In the genomic region with DNA sequence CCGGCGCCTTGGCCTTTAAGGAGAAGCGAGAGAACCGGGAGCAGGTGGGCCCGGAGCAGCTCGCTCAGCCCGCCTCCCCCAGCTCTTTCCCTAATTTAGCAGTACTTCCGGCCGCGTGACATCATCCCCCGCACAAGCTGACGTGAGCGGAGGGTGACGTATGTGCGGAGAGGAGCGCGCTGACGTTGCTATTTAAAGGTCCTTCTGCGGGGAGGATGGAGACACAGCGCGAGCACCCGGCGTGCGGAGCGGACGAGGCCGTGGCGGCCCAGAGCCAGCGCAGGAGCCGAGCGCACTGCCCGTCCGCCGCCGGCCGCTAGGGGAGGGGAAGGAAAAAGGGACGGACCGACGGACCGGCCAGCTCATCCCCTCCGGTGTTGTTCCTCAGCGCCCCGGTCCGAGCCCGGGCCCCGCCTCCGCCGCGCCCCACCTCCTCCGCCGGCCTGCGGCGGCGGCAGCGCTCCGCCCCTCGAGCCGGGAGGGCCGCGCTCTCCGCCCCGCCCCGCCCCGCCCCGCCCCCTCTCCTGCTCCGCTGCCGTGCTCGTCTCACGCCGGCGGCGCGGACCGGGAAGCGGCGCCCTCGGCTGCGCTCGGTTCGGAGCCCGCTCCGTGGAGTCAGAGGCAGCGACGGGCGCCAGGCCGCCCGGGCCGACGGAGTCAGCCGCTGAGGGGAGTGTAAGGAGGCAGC, we compare ENCODE assay signal across 8 mouse cellular contexts. TPM values are rescaled to one million over a fixed set of nuclear protein-coding genes. Genes with fewer than 3 reads are reported as not detected.
DNase-seq lines count a peak whose midpoint lies in the region; ATAC-seq and TF ChIP-seq lines count a peak whose summit lies in the region.

No protein-coding gene starts in this region.

- peak; percentile 24; the same call in 1 of the 2 replicates for TF ChIP-seq CTCF in bone marrow, adult 2 months (IDR thresholded peaks at IDR 0.05; ENCODE audit: control insufficient read depth, insufficient read depth, low read length)
- TF ChIP-seq CTCF in midbrain, postnatal 0 days (IDR thresholded peaks at IDR 0.05) = peak; percentile 64

- H3K9ac ChIP-seq in embryonic facial prominence, embryonic 15.5 days = peak overlapping the region; percentile 78
- peak overlapping the region; percentile 81 for H3K9ac ChIP-seq in limb, embryonic 14.5 days (ENCODE audit: low read depth, low read length, severe bottlenecking)
- peak overlapping the region; percentile 92 for H3K9ac ChIP-seq in midbrain, postnatal 0 days (replicated peaks; ENCODE audit: low read length, poor library complexity, severe bottlenecking)

- no peaks in the 10 kb centered on the region for H3K9me3 ChIP-seq in embryonic facial prominence, embryonic 15.5 days (replicated peaks)
- no peaks in the 10 kb centered on the region for H3K9me3 ChIP-seq in limb, embryonic 14.5 days (ENCODE audit: control insufficient read depth, low read length)
- H3K9me3 ChIP-seq in midbrain, postnatal 0 days (ENCODE audit: low read length) = no peaks in the 10 kb centered on the region

- peak; percentile 96 for ATAC-seq in embryonic facial prominence, embryonic 15.5 days (ENCODE audit: insufficient number of reproducible peaks, low FRiP score, low TSS enrichment, low read depth)
- ATAC-seq in limb, embryonic 14.5 days (ENCODE audit: low FRiP score, low read depth) = peak; percentile 95
- peak; percentile 98 for ATAC-seq in midbrain, postnatal 0 days (ENCODE audit: low FRiP score)

- peak; percentile 87 for TF ChIP-seq POLR2A in bone marrow, adult 2 months (IDR thresholded peaks at IDR 0.05; ENCODE audit: borderline replicate concordance, control insufficient read depth, low read depth, low read length)
- peak; percentile 79; the same call in 1 of the 2 replicates for TF ChIP-seq POLR2A in limb, embryonic 14.5 days (IDR thresholded peaks at IDR 0.05; ENCODE audit: borderline replicate concordance, extremely low read depth, insufficient read depth, insufficient read length)

- peak overlapping the region; percentile 95 for H3K27ac ChIP-seq in bone marrow, adult 2 months (ENCODE audit: control insufficient read depth, insufficient read depth, low read depth, low read length, poor library complexity)
- H3K27ac ChIP-seq in embryonic facial prominence, embryonic 15.5 days (replicated peaks) = peak overlapping the region; percentile 98
- H3K27ac ChIP-seq in limb, embryonic 14.5 days (replicated peaks; ENCODE audit: low read depth, low read length) = peak overlapping the region; percentile 93
- peak overlapping the region; percentile 97 for H3K27ac ChIP-seq in midbrain, postnatal 0 days (ENCODE audit: low read depth, low read length)

- under 1% methylated on average over 71 of the region's 90 CpGs for WGBS in bone marrow, adult 2 months
- under 1% methylated on average over 49 of the region's 90 CpGs for WGBS in embryonic facial prominence, embryonic 15.5 days
- WGBS in limb, embryonic 14.5 days = under 1% methylated on average over 43 of the region's 90 CpGs
- WGBS in midbrain, postnatal 0 days = under 1% methylated on average over 49 of the region's 90 CpGs

- H3K27me3 ChIP-seq in embryonic facial prominence, embryonic 15.5 days = no peaks in the 10 kb centered on the region
- no peaks in the 10 kb centered on the region for H3K27me3 ChIP-seq in limb, embryonic 14.5 days (ENCODE audit: control insufficient read depth, insufficient read depth, low read length)
- H3K27me3 ChIP-seq in midbrain, postnatal 0 days (ENCODE audit: insufficient read depth, low read length) = no peaks in the 10 kb centered on the region

- DNase-seq in 416B (ENCODE audit: low read depth) = peak; percentile 96
- DNase-seq in heart, adult 8-10 months (ENCODE audit: low spot score) = peak; percentile 97
- peak; percentile 97 for DNase-seq in kidney, adult 9 months
- DNase-seq in limb, embryonic 14.5 days (ENCODE audit: low spot score) = peak; percentile 93
- peak; percentile 97 for DNase-seq in midbrain, postnatal 0 days (ENCODE audit: low spot score)
- peak; percentile 84 to 91 for DNase-seq in spleen, postnatal 14 days (ENCODE audit: low spot score in 2 of 2)

- H3K4me3 ChIP-seq in bone marrow, adult 2 months (replicated peaks; ENCODE audit: control insufficient read depth, low read depth, low read length) = peak overlapping the region; percentile 85
- H3K4me3 ChIP-seq in embryonic facial prominence, embryonic 15.5 days (replicated peaks) = peak overlapping the region; percentile 84
- peak overlapping the region; percentile 65 for H3K4me3 ChIP-seq in limb, embryonic 14.5 days (replicated peaks; ENCODE audit: low read length)
- H3K4me3 ChIP-seq in midbrain, postnatal 0 days (ENCODE audit: low read depth, low read length) = peak overlapping the region; percentile 83

- H3K4me1 ChIP-seq in bone marrow, adult 2 months (ENCODE audit: control insufficient read depth, insufficient read depth, low read length) = peaks cover 2% of the 10 kb centered on the region
- peaks cover 9% of the 10 kb centered on the region; the same call in 1 of the 2 replicates for H3K4me1 ChIP-seq in embryonic facial prominence, embryonic 15.5 days
- peaks cover 16% of the 10 kb centered on the region for H3K4me1 ChIP-seq in limb, embryonic 14.5 days (ENCODE audit: control insufficient read depth, insufficient read depth, low read length)
- peaks cover 16% of the 10 kb centered on the region; the same call in 1 of the 2 replicates for H3K4me1 ChIP-seq in midbrain, postnatal 0 days (ENCODE audit: insufficient read depth, low read length)

- no peaks in the 10 kb centered on the region for H3K36me3 ChIP-seq in embryonic facial prominence, embryonic 15.5 days
- H3K36me3 ChIP-seq in limb, embryonic 14.5 days (ENCODE audit: control insufficient read depth, insufficient read depth, low read length) = no peaks in the 10 kb centered on the region
- no peaks in the 10 kb centered on the region for H3K36me3 ChIP-seq in midbrain, postnatal 0 days (ENCODE audit: insufficient read depth, low read length)

- peak overlapping the region; percentile 73 for H3K4me2 ChIP-seq in embryonic facial prominence, embryonic 15.5 days (replicated peaks)
- H3K4me2 ChIP-seq in limb, embryonic 14.5 days (replicated peaks; ENCODE audit: low read depth, low read length, severe bottlenecking) = peak overlapping the region; percentile 83
- peak overlapping the region; percentile 78 for H3K4me2 ChIP-seq in midbrain, postnatal 0 days (ENCODE audit: low read depth, low read length, poor library complexity, severe bottlenecking)

RNA-seq across cellular contexts. Expression of gene Homer1, which starts 4.3 kb away (rescaled TPM):
- 2.8 and 4.4 TPM in 2 replicates for polyA plus RNA-seq in bone marrow, adult 2 months (2011; ENCODE audit: insufficient read depth, insufficient read length, low replicate concordance, missing spikeins)
- 5.9 and 6.1 TPM in 2 replicates for polyA plus RNA-seq in embryonic facial prominence, embryonic 15.5 days (2015; fragmentation: Nextera tagmentation; extraction: Ambion mirVana)
- 10 to 100 TPM; 56.1 to 67.6 (median 57.1) TPM for total RNA-seq in heart, adult 8-10 months (2022)
- polyA plus RNA-seq in limb, embryonic 14.5 days (2012; rRNA removed) = 8.0 and 8.6 TPM in 2 replicates
- 6.9 and 7.7 TPM in 2 replicates for polyA plus RNA-seq in limb, embryonic 14.5 days (2014; fragmentation: Nextera tagmentation; extraction: Ambion mirVana)
- 64.4 and 81.0 TPM in 2 replicates for total RNA-seq in midbrain, postnatal 0 days (2014; rRNA removed)
- 8.6 and 9.7 TPM in 2 replicates for polyA plus RNA-seq in midbrain, postnatal 0 days (2015; fragmentation: Nextera tagmentation; extraction: Ambion mirVana)

Comparison
In these comparisons a context has a peak if more than half of its experiments do, and no peak if none do; other contexts are left out.
1. Peak in every context shown above with its lines: DNase-seq, ATAC-seq, H3K4me3 ChIP-seq and H3K27ac ChIP-seq.